Mouse (Mus musculus): Measurements from ENCODE around the gene Ugt1a2. TPM values are rescaled to one million over a fixed set of nuclear protein-coding genes. Genes with fewer than 3 reads are reported as not detected.
"Not testable (repeated sequence)": the region's sequence is repeated elsewhere in the genome, so short reads cannot be mapped to it uniquely, and the experiment has no call there.

The Ugt1a2 gene
- polyA plus RNA-seq, 1 experiment = 0.38 TPM

- Histone ChIP-seq H3K4me3 (ENCODE audit: low read depth, low read length) (no peak overlapping the region), H3K36me3 (ENCODE audit: control insufficient read depth, insufficient read depth, low read length) (no peaks in the 10 kb centered on the region), H3K27me3 (ENCODE audit: control insufficient read depth, insufficient read depth, low read length) (no peaks in the 10 kb centered on the region), H3K27ac (ENCODE audit: insufficient read depth, low read depth, low read length) (no peak overlapping the region), H3K4me1 (ENCODE audit: control insufficient read depth, insufficient read depth, insufficient read length, low read length) (peaks cover 3% of the 10 kb centered on the region; the same call in 1 of the 2 replicates)
- WGBS = 33% methylated on average over 2 of the region's 2 CpGs
- TF ChIP-seq CTCF (IDR thresholded peaks at IDR 0.05; ENCODE audit: extremely low read depth, insufficient read length, insufficient replicate concordance, low read depth, low read length) = no peak
- no peak for TF ChIP-seq POLR2A (IDR thresholded peaks at IDR 0.05; ENCODE audit: low read depth, low read length)
These were observed 23.8 kb downstream of the Ugt1a2 start for GRCm38 (mm10) chr1:88224029-88224776.

GRCm38 (mm10) chr1:88225301-88225700, 24.9 kb downstream of the Ugt1a2 start:
- H3K36me3 ChIP-seq (ENCODE audit: control insufficient read depth, insufficient read depth, low read length); H3K4me1 ChIP-seq (ENCODE audit: control insufficient read depth, insufficient read depth, insufficient read length, low read length); H3K27me3 ChIP-seq (ENCODE audit: control insufficient read depth, insufficient read depth, low read length); H3K4me3 ChIP-seq (ENCODE audit: low read depth, low read length); H3K27ac ChIP-seq (ENCODE audit: insufficient read depth, low read depth, low read length): not testable (repeated sequence)
- 37% methylated on average over 2 of the region's 2 CpGs for WGBS

- TF ChIP-seq CTCF (IDR thresholded peaks at IDR 0.05; ENCODE audit: extremely low read depth, insufficient read length, insufficient replicate concordance, low read depth, low read length) = no peak
- no peak for TF ChIP-seq POLR2A (IDR thresholded peaks at IDR 0.05; ENCODE audit: low read depth, low read length)
- Histone ChIP-seq H3K27ac (ENCODE audit: insufficient read depth, low read depth, low read length) (no peak overlapping the region), H3K27me3 (ENCODE audit: control insufficient read depth, insufficient read depth, low read length) (no peaks in the 10 kb centered on the region)
These were observed 25.3 kb downstream of the Ugt1a2 start for GRCm38 (mm10) chr1:88225741-88226140.

DNA sequence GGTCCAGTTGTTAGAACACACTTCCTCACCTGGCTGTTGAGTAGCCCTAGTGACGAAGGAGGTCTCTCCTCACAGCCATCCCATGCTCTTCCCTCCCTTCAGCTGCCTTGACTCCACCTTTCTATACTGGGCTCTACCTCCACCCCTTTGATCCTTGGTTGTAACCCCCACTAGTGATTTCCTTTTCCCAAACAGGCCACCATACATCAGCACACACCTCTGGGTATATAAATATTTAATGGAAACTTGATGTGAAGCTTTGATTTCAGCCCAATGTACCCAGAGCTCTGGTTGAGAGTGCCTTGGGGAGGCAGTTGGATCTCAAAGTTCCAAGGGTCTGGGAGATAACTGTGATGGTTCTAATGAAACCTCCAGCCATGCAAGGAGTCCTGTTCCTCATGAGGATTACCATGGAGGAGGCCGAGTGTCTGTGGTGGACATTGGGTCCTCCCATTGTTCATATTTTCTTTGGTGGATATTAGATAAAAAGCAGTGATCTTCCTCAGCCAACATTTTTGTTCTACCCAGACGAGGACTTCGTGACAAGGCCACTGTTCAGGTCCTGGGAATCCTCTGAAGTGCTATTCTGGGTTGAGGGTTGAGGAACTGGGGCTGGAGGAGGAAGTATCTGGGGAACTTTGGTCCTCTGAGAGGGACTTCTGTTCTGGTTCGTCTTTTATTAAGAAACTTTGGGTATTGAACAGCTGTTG, 26.4 kb downstream of the Ugt1a2 start, which contains the start of gene Mroh2a:
TSS of gene Mroh2a (plus strand) at position 317 of the 710 bp plus-strand sequence.
- 56% methylated on average over 5 of the region's 5 CpGs for WGBS
- no peaks in the 10 kb centered on the region for H3K27me3 ChIP-seq (ENCODE audit: control insufficient read depth, insufficient read depth, low read length)
- no peak within 1 kb of the TSS for H3K4me3 ChIP-seq (ENCODE audit: low read depth, low read length)
- peak within 1 kb of the TSS; percentile 2; the same call in 1 of the 2 replicates for H3K27ac ChIP-seq (ENCODE audit: insufficient read depth, low read depth, low read length)
- H3K4me1 ChIP-seq (ENCODE audit: control insufficient read depth, insufficient read depth, insufficient read length, low read length) = peaks cover 3% of the 10 kb centered on the region; the same call in 1 of the 2 replicates
- no peak for TF ChIP-seq POLR2A (IDR thresholded peaks at IDR 0.05; ENCODE audit: low read depth, low read length)
- no peak for TF ChIP-seq CTCF (IDR thresholded peaks at IDR 0.05; ENCODE audit: extremely low read depth, insufficient read length, insufficient replicate concordance, low read depth, low read length)
- no peaks in the 10 kb centered on the region for H3K36me3 ChIP-seq (ENCODE audit: control insufficient read depth, insufficient read depth, low read length)

More at GRCm38 (mm10) chr1:88225741-88226140, 25.3 kb downstream of the Ugt1a2 start:
- Histone ChIP-seq H3K4me1 (ENCODE audit: control insufficient read depth, insufficient read depth, insufficient read length, low read length) (peaks cover 3% of the 10 kb centered on the region; the same call in 1 of the 2 replicates), H3K36me3 (ENCODE audit: control insufficient read depth, insufficient read depth, low read length) (no peaks in the 10 kb centered on the region), H3K4me3 (ENCODE audit: low read depth, low read length) (no peak overlapping the region)

GRCm38 (mm10) chr1:88227482-88227881, 27.1 kb downstream of the Ugt1a2 start:
- Histone ChIP-seq H3K36me3 (ENCODE audit: control insufficient read depth, insufficient read depth, low read length) (no peaks in the 10 kb centered on the region), H3K4me3 (ENCODE audit: low read depth, low read length) (no peak overlapping the region), H3K27ac (ENCODE audit: insufficient read depth, low read depth, low read length) (no peak overlapping the region), H3K4me1 (ENCODE audit: control insufficient read depth, insufficient read depth, insufficient read length, low read length) (peaks cover 3% of the 10 kb centered on the region; the same call in 1 of the 2 replicates), H3K27me3 (ENCODE audit: control insufficient read depth, insufficient read depth, low read length) (no peaks in the 10 kb centered on the region)
- WGBS = 61% methylated on average over 2 of the region's 2 CpGs
- TF ChIP-seq POLR2A (IDR thresholded peaks at IDR 0.05; ENCODE audit: low read depth, low read length) = no peak
- TF ChIP-seq CTCF (IDR thresholded peaks at IDR 0.05; ENCODE audit: extremely low read depth, insufficient read length, insufficient replicate concordance, low read depth, low read length) = no peak

DNA sequence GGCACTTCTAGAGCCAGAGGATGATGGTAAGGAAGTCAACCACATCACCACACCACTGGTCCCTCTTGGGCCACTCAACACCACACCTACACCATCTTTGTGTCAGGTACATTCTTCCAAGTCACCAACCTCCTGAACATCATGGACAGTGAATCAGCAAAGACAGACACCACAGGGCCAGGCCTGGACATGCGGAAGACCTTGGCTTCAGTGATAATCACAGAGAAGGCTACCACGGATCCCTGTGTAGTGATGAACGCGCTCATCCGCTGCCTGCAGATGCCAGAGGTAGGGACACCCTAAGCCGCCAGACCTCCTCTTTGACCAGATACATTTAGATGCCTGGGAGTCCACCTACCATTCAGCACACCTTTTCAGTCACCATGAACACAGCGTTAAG, 27.7 kb downstream of the Ugt1a2 start:
- Histone ChIP-seq H3K27ac (ENCODE audit: insufficient read depth, low read depth, low read length) (no peak overlapping the region), H3K36me3 (ENCODE audit: control insufficient read depth, insufficient read depth, low read length) (no peaks in the 10 kb centered on the region), H3K4me1 (ENCODE audit: control insufficient read depth, insufficient read depth, insufficient read length, low read length) (peaks cover 3% of the 10 kb centered on the region; the same call in 1 of the 2 replicates), H3K4me3 (ENCODE audit: low read depth, low read length) (no peak overlapping the region), H3K27me3 (ENCODE audit: control insufficient read depth, insufficient read depth, low read length) (no peaks in the 10 kb centered on the region)
- no peak for TF ChIP-seq CTCF (IDR thresholded peaks at IDR 0.05; ENCODE audit: extremely low read depth, insufficient read length, insufficient replicate concordance, low read depth, low read length)
- TF ChIP-seq POLR2A (IDR thresholded peaks at IDR 0.05; ENCODE audit: low read depth, low read length) = no peak
- 71% methylated on average over 7 of the region's 7 CpGs for WGBS

- TF ChIP-seq POLR2A (IDR thresholded peaks at IDR 0.05; ENCODE audit: low read depth, low read length) = no peak
- TF ChIP-seq CTCF (IDR thresholded peaks at IDR 0.05; ENCODE audit: extremely low read depth, insufficient read length, insufficient replicate concordance, low read depth, low read length) = no peak
- no peaks in the 10 kb centered on the region for H3K27me3 ChIP-seq (ENCODE audit: control insufficient read depth, insufficient read depth, low read length)
- peaks cover 3% of the 10 kb centered on the region; the same call in 1 of the 2 replicates for H3K4me1 ChIP-seq (ENCODE audit: control insufficient read depth, insufficient read depth, insufficient read length, low read length)
- WGBS = 81% methylated on average over 3 of the region's 3 CpGs
- H3K36me3 ChIP-seq (ENCODE audit: control insufficient read depth, insufficient read depth, low read length) = no peaks in the 10 kb centered on the region
- H3K4me3 ChIP-seq (ENCODE audit: low read depth, low read length) = no peak overlapping the region
- H3K27ac ChIP-seq (ENCODE audit: insufficient read depth, low read depth, low read length) = no peak overlapping the region
These were observed 29.2 kb downstream of the Ugt1a2 start for GRCm38 (mm10) chr1:88229566-88229965.
